Mouse (Mus musculus) brown adipose tissue, adult 24 weeks (tissue): ENCODE data around the gene Fkbp2. TPM values are rescaled to one million over a fixed set of nuclear protein-coding genes. Genes with fewer than 3 reads are reported as not detected.

Source experiments
- H3K27ac ChIP-seq: fragments of 200-500 bp; replicated peaks from 2 replicates; pipeline ENCODE4 v1.5.1; 2012; ENCODE audit warnings: low read depth, mild to moderate bottlenecking, low read length
- H3K4me1 ChIP-seq: fragments of 200-500 bp; 2 replicates; pipeline ENCODE4 v1.6.1; 2012; ENCODE audit warnings: low read length, mixed read lengths; ENCODE audit not compliant: control insufficient read depth, insufficient read depth, insufficient read length
- H3K4me3 ChIP-seq: fragments of 200-500 bp; 2 replicates; pipeline ENCODE4 v1.5.1; 2012; ENCODE audit warnings: low read depth, mild to moderate bottlenecking, low read length, moderate library complexity; ENCODE audit not compliant: insufficient read depth
- polyA plus RNA-seq: library from polyadenylated mRNA; stranded (reverse); fragments of >200 nt; gene quantifications from 2 replicates; pipeline ENCODE4 v1.2.4, GENCODE M21; 2012; ENCODE audit not compliant: missing spikeins, insufficient read depth, insufficient read length

The Fkbp2 gene
- polyA plus RNA-seq, 1 experiment = 126 TPM

DNA sequence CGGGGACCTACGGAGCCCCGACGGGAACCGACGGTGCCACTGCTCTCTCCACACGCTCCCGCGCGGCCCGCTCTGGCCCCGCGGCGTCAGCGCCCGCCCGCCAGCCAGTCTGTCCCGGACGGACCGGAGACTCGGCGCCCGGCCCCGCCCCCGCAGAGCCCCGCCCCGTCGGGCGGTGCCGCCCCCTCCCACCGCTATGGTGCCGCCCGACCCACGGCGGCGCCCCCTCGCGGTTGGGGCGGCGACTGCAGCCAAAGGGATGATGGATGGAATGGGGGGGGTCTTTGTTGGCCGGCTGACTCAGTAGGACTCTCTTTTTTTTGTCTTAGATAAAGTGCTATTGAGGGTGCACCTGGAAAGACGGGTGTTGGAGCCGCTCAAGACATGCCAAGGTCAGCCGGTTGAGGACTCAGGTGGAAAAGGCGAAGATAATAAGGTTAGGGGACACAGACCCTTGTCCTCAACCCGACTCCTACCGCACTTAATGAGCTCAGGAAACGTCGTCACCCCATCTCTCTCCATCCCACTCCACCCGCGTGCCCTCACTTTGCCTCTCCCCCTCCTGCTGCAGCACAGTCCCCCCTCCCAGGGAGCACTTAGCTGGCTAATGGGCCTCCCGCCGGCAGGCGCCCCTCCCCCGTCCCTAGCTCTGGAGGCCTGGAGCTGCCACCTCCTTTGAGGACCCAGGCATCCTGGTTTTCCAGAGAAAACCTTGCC, 10.5 kb downstream of the Fkbp2 start:
- Histone ChIP-seq H3K4me3 (peak overlapping the region; percentile 95), H3K4me1 (peaks cover 3% of the 10 kb centered on the region), H3K27ac (peak overlapping the region; percentile 62; the same call in 1 of the 2 replicates)

DNA sequence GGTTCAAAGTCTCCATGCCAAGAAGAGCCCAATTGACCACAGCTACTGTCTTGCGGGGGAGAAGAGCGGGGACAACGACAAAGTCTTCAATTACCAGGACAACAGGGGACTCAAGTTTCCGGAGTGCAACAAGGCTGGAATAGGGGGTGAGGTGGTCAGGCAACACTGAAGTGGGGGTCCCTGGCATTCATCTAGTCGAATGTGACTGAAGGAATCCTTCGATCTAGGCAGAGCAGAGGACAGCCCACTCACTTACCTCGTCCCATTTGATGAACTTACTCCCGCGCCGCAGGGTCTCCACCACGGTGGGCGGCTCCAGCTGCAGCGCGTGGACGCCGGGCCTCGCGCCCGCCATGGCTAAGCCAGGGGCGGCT, 11.0 kb downstream of the Fkbp2 start:
- Histone ChIP-seq H3K4me1 (peaks cover 3% of the 10 kb centered on the region), H3K27ac (peak overlapping the region; percentile 62; the same call in 1 of the 2 replicates), H3K4me3 (peak overlapping the region; percentile 95)

DNA sequence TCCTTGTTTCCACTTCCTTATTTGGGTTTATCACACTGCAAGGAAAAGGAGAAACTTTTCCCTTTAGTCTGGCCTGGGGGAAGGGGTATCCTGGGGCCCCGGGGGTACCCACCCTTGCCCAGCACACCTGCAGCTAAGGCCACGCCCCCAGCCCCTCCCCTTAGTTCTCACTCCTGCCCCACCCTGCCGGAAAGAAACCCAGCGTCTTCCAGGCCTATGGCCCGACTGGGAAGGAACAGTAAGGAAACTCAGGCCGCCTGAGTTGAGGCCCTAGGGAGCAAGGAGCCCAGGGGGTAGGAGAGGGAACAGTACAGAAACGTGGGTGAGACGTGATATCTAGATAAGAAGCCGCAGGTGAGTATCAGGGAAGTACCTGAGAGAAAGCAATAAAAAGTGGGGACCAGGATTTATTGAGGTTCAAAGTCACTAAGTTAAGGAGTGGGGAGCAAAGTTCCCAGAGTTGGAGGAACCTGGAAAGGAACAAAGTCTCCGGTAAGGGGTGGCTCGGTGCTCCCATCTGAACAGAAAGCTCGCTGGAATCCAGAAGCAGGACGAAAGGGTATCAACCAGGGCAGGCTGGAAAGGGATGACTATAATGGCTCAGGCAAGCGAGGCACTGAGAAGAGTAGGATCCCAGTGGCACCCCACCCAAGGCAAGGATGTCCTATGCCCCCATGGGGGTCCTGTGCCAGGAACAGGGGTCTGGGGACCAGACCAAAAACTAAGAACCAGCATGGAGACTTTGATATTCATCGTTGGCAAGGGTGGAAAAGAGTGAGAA, 11.6 kb downstream of the Fkbp2 start:
- Histone ChIP-seq H3K27ac (0 out of 2 replicates have a peak overlapping the region, but pooled peaks have one; percentile 1), H3K4me1 (peaks cover 3% of the 10 kb centered on the region), H3K4me3 (peak overlapping the region; percentile 95)

DNA sequence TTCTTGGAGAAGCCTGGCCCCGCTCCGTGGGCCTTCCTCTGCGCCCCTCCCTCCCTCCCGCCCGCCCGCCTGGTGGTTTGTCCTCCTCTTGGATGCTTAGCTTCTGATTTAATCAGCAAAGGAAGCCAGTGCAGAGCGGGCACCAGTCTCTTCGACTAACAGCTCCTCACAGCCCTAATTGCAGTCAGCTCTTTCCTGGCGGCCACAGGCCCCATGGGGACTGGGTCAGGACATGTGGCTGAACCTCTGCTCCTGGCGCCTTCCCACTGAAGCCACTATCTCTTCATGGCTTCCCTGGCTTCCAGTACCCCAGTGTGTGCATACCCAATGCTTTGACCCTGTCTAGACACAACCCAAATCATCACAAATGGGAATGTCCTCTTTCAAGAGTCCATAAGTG, 23.8 kb downstream of the Fkbp2 start:
- Histone ChIP-seq H3K4me3 (no peak overlapping the region), H3K4me1 (peaks cover 10% of the 10 kb centered on the region)

DNA sequence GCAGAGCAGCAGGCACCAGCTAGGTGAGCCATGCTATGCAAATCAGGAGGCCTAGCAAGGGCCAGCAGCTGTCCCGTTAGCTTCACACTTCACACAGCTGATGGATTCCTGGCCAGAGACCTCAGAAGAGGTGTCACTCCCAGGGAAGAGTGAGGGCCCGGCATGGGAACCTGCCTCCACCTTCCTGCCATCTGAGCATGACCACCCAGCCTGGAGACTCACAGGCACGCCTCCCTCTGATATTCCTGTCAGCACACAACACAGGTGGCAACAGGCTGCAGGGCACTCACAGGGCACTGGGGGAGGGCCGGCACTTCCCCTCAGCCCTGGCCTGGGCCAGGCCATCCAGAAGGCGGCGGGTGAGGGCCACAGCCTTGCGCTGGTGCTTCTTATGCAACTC, 24.9 kb downstream of the Fkbp2 start:
- Histone ChIP-seq H3K4me1 (peaks cover 10% of the 10 kb centered on the region), H3K27ac (no peak overlapping the region), H3K4me3 (no peak overlapping the region)

More for the DNA sequence above, 23.8 kb downstream of the Fkbp2 start:
- no peak overlapping the region for H3K27ac ChIP-seq

DNA sequence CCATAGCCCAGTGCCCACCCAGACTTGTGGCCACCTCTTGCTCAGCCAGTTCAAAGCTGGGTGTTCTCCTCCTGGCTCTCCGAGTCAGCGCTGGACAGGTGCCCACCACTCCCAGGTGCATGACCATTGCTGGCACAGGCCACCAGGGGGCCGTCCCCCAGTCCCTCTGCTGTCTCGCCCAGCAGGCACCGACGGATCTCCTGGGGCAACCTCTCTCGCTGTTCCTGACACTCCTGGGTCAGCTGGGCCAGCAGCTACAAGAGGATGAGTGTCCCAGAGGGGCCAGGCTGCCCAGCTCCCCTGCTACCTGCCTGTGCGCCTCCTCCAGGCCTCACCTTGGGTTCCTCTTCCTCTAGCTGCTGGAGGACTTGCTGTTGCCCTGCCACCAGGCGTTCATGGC, 26.3 kb downstream of the Fkbp2 start:
- H3K4me3 ChIP-seq = no peak overlapping the region
- H3K27ac ChIP-seq = no peak overlapping the region
- peaks cover 10% of the 10 kb centered on the region for H3K4me1 ChIP-seq

DNA sequence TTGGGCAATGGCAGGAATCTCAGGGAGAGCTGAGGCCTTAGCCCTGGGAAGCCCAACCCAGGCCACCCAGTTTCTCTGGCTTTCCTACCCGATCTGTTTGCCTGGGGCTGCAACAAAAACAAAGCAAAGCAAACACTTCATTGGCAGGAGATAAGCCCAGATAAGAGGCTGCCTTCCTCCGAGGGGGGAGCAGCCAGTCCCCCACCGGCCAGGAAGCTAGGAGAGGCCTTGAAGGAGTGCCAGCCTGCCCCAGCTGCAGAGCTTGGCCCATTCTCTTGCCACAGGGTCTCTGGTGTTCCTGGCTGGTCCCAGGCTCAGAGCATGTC, 27.6 kb downstream of the Fkbp2 start:
- peak overlapping the region; percentile 74 for H3K4me3 ChIP-seq
- H3K27ac ChIP-seq = peak overlapping the region; percentile 94
- H3K4me1 ChIP-seq = peaks cover 10% of the 10 kb centered on the region

DNA sequence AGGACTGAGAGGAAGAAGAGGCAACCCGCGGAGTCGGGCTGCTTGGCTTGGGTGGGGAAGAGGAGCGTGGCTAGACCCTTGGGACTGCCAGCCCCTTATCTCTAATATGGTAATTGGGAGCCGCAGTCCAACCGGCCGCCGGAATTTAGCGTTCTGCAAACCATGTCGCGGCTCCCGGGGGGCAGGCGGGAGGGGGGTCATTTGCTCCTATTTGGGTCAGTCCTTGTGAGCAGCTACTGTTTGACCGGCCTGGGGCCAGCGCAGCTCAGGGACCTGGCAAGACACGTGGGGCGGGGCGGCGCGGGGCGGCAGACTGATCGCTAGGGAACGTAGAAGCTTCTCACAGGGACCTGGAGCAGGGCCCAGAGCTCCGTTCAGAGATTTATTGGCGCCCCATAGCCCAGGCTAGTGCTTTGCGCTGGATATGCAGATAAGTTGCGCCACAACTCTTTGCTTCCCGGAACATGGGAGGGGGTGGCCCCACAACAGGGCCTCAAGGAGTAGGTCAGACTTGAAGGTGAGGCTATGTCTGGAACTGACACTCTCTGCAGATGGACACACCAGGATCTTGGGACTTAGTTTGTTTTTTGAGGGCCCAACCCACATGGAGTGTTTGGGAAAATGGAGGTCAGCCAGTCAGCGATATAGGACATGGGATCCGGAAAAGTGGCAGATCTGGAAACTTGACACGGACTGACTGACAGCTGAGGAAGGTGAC, 28.1 kb downstream of the Fkbp2 start:
- peak overlapping the region; percentile 74 for H3K4me3 ChIP-seq
- peaks cover 10% of the 10 kb centered on the region for H3K4me1 ChIP-seq
- H3K27ac ChIP-seq = peak overlapping the region; percentile 94

DNA sequence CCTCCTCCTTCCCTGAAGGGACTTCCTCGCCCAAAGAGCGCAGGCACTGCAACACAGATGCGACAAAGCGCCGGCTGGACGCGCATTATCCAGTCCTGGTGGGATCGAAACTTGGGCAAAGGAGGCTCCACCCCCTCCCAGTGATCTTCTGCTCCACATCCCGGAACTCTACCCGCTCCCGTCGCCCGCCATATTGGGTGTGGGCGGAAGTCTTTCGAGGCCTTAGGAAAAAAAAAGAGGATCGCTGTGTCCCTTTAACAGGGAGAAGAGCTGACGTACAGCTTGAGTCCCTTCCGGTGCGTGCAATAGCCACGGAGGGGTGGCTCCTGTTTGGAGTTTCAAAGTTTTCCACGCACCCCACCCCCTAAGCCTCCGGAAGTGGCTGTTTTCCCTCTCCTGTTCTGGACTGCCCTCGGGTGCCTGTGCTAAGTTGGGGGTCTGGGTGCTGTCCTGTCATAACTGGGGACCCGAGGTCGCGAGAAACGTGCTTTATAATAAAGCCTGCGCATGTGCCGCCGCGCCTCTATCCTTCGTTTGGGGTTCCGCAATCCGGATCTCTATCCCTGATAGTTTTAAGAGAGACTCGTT, 28.8 kb downstream of the Fkbp2 start:
- Histone ChIP-seq H3K4me3 (peak overlapping the region; percentile 75), H3K27ac (peak overlapping the region; percentile 94)

DNA sequence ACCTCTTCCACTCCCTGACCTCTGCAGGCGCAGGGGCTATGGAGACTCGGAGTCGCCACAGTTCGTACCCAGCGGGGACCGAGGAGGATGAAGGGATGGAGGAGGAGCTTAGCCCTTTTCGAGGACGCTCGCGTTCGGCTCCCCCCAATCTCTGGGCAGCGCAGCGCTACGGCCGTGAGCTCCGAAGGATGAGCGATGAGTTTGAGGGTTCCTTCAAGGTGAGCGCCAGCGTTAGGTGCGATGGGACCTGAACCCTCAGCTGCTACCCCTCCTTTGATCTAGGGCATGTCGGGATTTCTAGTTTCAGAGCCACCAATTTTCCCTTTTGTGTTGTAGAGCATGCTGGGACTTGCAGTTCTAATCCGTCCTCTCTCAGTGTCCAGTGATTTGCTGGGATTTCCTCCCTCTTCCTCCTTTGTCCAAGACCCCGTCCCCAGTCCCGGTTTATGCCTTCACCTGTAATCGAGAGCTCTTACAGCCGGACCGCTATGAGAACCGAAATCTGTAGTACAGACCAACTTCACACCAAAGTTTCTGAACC, 29.6 kb downstream of the Fkbp2 start:
- peaks cover 10% of the 10 kb centered on the region for H3K4me1 ChIP-seq
- H3K4me3 ChIP-seq = peak overlapping the region; percentile 75
- peak overlapping the region; percentile 84 for H3K27ac ChIP-seq

More for the DNA sequence above, 28.8 kb downstream of the Fkbp2 start:
- H3K4me1 ChIP-seq = peaks cover 10% of the 10 kb centered on the region

DNA sequence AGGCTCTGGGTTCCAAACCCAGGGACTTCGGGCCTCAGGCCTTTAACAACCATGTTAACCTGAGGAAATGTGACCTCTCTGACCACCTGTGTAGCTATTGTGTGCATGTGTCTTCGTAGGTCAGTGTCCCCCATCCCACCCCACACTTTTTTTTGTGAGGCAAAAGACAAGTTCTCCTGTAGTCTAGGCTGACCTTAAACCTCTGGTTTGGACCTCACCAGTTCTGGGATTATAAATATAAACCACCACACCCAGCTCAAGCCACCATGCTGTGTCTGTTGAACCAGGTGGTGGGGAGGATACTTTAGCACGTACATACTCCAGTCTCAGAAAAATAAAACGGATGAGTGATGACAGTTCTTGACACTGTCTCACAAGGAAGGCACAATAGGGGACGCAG, 30.4 kb downstream of the Fkbp2 start:
- peak overlapping the region; percentile 75; the same call in 1 of the 2 replicates for H3K4me3 ChIP-seq
- no peak overlapping the region for H3K27ac ChIP-seq
- peaks cover 10% of the 10 kb centered on the region for H3K4me1 ChIP-seq

DNA sequence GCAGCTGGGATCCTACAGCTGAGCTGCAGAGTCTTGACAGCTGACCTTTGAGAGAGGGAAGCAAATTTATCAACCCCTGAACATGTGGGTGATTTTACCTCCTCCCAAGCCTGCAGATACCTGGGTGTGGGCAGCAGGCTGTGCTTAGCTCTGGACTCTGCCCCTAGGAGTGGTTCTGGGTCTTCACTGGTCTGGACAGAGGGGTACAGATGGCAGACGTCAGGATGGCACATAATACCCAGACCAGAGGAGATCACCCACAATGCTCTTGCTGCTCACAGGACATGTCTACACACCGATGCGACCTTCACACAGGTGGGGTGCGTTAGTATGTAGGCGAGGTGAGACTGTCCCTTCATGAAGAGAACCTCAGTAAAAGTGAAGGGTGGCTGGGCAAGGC, 30.8 kb downstream of the Fkbp2 start:
- H3K4me3 ChIP-seq = no peak overlapping the region
- no peak overlapping the region for H3K27ac ChIP-seq
- H3K4me1 ChIP-seq = peaks cover 10% of the 10 kb centered on the region

DNA sequence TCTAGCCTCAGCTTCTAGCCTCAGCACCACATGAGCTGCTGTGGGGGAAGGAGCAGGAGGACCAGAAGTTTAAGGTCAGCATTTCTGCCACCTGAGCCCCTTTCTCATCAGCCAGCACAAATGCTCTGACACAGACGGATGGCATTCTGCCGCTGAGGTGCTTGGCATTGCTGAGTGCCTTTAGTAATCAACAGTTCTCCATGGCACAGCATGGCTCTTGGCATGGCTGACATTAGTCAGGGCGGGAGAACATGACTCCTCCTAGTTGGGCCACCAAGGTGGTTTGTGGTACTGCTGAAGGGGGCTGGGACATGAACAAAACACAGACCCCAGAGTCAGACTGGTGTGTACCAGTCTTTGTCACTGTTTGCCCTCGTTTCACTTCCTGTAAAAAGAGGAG, 32.1 kb downstream of the Fkbp2 start:
- Histone ChIP-seq H3K4me3 (no peak overlapping the region), H3K27ac (no peak overlapping the region), H3K4me1 (peaks cover 8% of the 10 kb centered on the region)

DNA sequence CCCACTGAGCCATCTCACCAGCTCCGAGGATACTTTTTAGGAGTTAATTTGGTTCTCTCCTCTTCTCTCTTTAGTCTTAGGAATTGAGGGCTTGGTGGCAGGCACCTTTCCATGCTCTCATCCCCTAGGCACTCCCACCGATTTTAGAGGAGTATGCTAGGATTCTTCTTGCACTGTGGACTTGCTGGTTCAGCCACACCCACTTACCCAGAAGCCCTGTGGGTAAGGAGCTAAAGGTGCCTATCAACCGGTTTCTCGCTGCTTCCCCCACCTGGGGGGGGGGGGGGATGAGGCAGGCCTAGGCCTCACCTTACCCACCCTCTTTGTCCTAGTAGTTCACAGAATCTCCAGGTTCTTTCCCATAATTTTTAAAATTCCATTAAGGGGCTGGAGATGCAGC, 32.6 kb downstream of the Fkbp2 start:
- Histone ChIP-seq H3K4me3 (no peak overlapping the region), H3K27ac (no peak overlapping the region), H3K4me1 (peaks cover 4% of the 10 kb centered on the region)

DNA sequence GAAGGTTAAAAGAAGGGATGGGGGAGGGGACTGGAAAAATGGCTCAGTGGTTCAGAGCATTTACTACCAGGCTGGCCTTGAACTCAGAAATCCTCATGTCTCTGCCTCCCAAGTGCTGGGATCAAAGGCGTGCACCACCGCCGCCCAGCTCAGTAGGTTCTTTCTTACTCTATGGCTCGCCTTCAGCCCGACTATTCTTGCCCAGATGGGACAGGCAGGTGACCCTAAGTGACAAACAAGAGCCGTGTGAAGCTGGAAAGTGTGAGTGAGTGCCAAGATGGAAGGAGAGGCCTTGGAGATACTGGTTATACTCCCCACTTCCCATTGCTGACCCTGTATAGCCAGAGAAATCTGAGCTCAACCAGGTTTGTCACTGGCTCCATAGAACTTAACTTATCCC, 36.6 kb downstream of the Fkbp2 start:
- Histone ChIP-seq H3K4me3 (no peak overlapping the region), H3K4me1 (peaks cover 5% of the 10 kb centered on the region; the same call in 1 of the 2 replicates), H3K27ac (no peak overlapping the region)
